Mouse (Mus musculus) liver, embryonic 14.5 days (tissue): ENCODE measurements around the gene Tars2. TPM values are rescaled to one million over a fixed set of nuclear protein-coding genes. Genes with fewer than 3 reads are reported as not detected.

Experiments
- ATAC-seq: fragments of 200-750 bp; cut with Nextera tagmentation; 2 replicates; pipeline ENCODE4 v1.8.0; 2017; ENCODE audit warnings: moderate number of reproducible peaks, mild to moderate bottlenecking, moderate library complexity; ENCODE audit not compliant: insufficient read depth
- DNase-seq, 3 experiments: peaks; one replicate each; pipeline ENCODE4 v3.0.0-alpha.2; 2012 to 2013; ENCODE audit warnings: low read depth in 3 of 3, low spot score in 3 of 3
- H3K27ac ChIP-seq: fragments of 300-500 bp; sonication (generic); 2 replicates; pipeline ENCODE4 v1.5.1; 2014; ENCODE audit warnings: moderate library complexity, mild to moderate bottlenecking, control low read depth, inconsistent platforms
- H3K27me3 ChIP-seq: fragments of 300-500 bp; sonication (generic); 2 replicates; pipeline ENCODE4 v1.6.1; 2014; ENCODE audit warnings: mild to moderate bottlenecking, low read length, moderate library complexity; ENCODE audit not compliant: control insufficient read depth, insufficient read depth
- H3K36me3 ChIP-seq: fragments of 300-500 bp; sonication (generic); replicated peaks from 2 replicates; pipeline ENCODE4 v1.6.1; 2014; ENCODE audit warnings: low read depth; ENCODE audit not compliant: control insufficient read depth, insufficient read depth
- H3K4me1 ChIP-seq, 2 experiments: fragments of 200-500 bp in 1 of 2; fragments of 300-500 bp in 1 of 2; sonication (generic) in 1 of 2; replicated peaks; 2 replicates each; pipeline ENCODE4 v1.6.1; 2012 to 2014; ENCODE audit warnings: antibody characterized with exemption in 1 of 2, inconsistent platforms in 1 of 2, low read length in 1 of 2; ENCODE audit not compliant: control insufficient read depth in 2 of 2, insufficient read depth in 2 of 2
- H3K4me2 ChIP-seq: fragments of 300-500 bp; sonication (generic); 2 replicates; pipeline ENCODE4 v1.6.1; 2014; ENCODE audit warnings: low read depth, mild to moderate bottlenecking, control low read depth, moderate library complexity
- H3K4me3 ChIP-seq, 2 experiments: fragments of 200-500 bp in 1 of 2; fragments of 300-500 bp in 1 of 2; sonication (generic) in 1 of 2; 2 replicates each; pipeline ENCODE4 v1.5.1; 2012 to 2014; ENCODE audit warnings: low read depth in 2 of 2, low read length in 2 of 2, mild to moderate bottlenecking in 2 of 2, control low read depth in 1 of 2, inconsistent platforms in 1 of 2, moderate library complexity in 1 of 2; ENCODE audit not compliant: insufficient read depth in 1 of 2
- H3K9ac ChIP-seq: fragments of 300-500 bp; sonication (generic); replicated peaks from 2 replicates; pipeline ENCODE4 v1.6.1; 2014; ENCODE audit warnings: mild to moderate bottlenecking, control low read depth, moderate library complexity
- H3K9me3 ChIP-seq: fragments of 300-500 bp; sonication (generic); 2 replicates; pipeline ENCODE4 v1.6.1; 2016; ENCODE audit warnings: low read length, mixed read lengths; ENCODE audit not compliant: control insufficient read depth
- CTCF ChIP-seq: IDR thresholded peaks from 2 replicates; pipeline ENCODE4 v1.5.1; 2016; ENCODE audit warnings: antibody characterized with exemption, low read depth, control low read depth
- EP300 ChIP-seq: IDR thresholded peaks from 2 replicates; pipeline ENCODE4 v1.6.1; 2016; ENCODE audit warnings: antibody characterized with exemption, low read depth
- WGBS: fragments of 180-500 bp; shearing (Covaris S2); extraction: QIAGEN DNeasy Blood & Tissue Kit; methylation state at CpG from one replicate; pipeline ENCODE4 v1.1.7; 2014; ENCODE audit not compliant: insufficient replicate concordance; 5-methylcytosine and 5-hydroxymethylcytosine counted together
- polyA plus RNA-seq, 2 experiments: library from polyadenylated mRNA; depleted of rRNA in 1 of 2; stranded (reverse) in 1 of 2; unstranded in 1 of 2; fragments of >200 nt; fragmentation: Nextera tagmentation in 1 of 2; extraction: Ambion mirVana in 1 of 2; gene quantifications; 2 replicates each; pipeline versions ENCODE4 v1.2.1 to v1.2.3; 2012 to 2014

Gene Tars2
- polyA plus RNA-seq, 2 experiments: 19.9 to 37.1 TPM

DNA sequence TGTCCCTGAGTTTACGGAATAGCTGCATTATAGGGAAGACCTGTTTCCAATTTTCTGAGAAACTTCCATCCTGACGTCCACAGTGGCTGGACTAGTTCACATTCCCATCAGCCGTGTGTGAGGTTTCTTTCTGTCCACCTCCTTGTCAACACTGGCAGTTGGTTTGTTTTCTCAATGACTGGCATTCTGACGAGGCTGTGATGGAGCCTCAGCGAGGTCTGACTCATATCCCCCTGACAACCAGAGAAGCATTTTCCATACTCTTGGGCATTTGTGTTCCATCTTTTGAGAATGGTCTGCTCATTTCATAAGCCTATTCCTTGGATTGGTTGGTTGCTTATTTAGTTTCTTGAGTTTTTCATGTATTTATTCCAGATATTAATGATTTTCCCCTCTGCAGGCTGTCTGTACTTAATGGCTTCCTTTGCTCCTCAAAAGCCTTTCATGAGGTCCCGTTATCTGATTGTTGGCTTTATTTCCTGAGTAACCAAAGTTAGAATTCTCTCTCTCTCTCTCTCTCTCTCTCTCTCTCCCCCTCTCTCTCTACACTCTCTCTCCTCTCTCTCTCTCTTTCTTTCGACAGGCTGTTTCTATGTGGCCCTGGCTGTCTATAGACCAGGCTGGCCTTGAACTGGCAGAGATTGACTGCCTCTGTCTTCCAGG, 33.2 kb downstream of the Tars2 start:
- no peak overlapping the region for H3K9ac ChIP-seq
- ATAC-seq (no peak), DNase-seq (no peak)
- no peaks in the 10 kb centered on the region for H3K9me3 ChIP-seq
- no peaks in the 10 kb centered on the region for H3K27me3 ChIP-seq
- TF ChIP-seq CTCF (no peak), EP300 (no peak)
- no peaks in the 10 kb centered on the region for H3K4me1 ChIP-seq
- no peaks in the 10 kb centered on the region for H3K36me3 ChIP-seq
- 49% methylated on average over 7 of the region's 7 CpGs for WGBS
- H3K4me2 ChIP-seq: no peak overlapping the region
- H3K4me3 ChIP-seq: no peak overlapping the region
- H3K27ac ChIP-seq: no peak overlapping the region

DNA sequence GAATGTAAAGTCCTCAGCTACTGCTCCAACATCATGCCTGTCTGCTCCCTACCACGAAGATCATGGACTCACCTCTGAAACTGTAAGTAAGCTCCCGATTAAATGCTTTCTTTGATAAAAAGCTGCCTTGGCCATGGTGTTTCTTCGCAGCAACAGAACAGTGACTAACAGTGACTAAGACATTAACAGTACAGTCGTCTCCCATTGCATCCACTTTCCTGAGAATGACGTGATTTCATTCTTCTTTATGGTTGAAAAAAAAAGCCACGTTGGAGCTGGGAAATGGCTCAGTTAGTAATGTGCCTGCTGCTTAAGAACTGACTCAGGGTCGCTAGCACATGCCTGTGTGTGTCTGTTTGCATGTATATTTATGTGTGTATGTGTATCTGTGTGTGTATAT, 34.1 kb downstream of the Tars2 start:
- Histone ChIP-seq H3K9ac (no peak overlapping the region), H3K36me3 (no peaks in the 10 kb centered on the region), H3K9me3 (no peaks in the 10 kb centered on the region), H3K4me2 (no peak overlapping the region), H3K27ac (no peak overlapping the region), H3K4me1 (no peaks in the 10 kb centered on the region), H3K4me3 (no peak overlapping the region), H3K27me3 (no peaks in the 10 kb centered on the region)
- TF ChIP-seq EP300 (no peak), CTCF (no peak)
- DNase-seq (no peak), ATAC-seq (no peak)
- 70% methylated on average over 7 of the region's 7 CpGs for WGBS

DNA sequence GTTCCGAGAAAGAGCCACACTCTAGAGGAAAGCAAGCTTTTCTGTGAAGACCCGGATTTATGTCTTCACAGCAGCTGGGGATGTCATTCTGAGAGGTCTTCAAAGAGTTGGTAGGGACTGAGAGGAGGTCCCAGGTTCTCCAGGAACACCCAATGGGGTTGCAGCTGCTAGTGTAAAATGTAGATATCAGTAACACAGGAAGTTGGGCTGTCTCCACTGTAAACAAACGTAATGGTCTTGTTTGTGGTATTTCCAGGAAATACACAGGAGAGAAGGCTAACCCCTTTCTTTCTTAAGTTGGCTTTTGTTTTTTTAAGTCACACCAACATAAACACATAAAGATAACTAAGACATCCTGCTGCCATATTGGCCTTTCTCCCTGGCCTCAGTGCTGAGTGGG, 37.6 kb downstream of the Tars2 start:
- TF ChIP-seq EP300 (no peak), CTCF (no peak)
- H3K27me3 ChIP-seq: no peaks in the 10 kb centered on the region
- no peak overlapping the region for H3K9ac ChIP-seq
- no peak overlapping the region for H3K4me2 ChIP-seq
- no peak overlapping the region for H3K27ac ChIP-seq
- H3K36me3 ChIP-seq: no peaks in the 10 kb centered on the region
- H3K4me1 ChIP-seq: no peaks in the 10 kb centered on the region
- no peak for DNase-seq
- ATAC-seq: no peak
- no peaks in the 10 kb centered on the region for H3K9me3 ChIP-seq
- no peak overlapping the region for H3K4me3 ChIP-seq
- 40% methylated on average over 3 of the region's 3 CpGs for WGBS

DNA sequence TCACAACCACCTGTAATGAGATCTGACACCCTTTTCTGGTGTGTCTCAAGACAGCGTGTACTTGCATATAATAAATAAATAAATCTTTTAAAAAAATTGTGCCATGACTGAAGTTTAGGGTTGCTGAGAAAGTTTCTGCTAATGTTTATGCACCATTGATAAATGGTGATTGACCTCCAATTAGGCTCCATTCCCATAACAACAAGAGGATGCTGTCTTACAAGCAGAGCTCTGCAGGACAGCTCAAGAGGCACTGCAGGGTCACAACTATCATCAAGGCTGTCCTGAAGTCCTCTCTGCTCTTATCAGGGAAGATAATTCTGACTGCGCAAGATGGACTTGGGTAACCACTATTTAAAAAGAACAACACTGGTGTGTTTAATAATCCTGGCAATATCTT, 41.9 kb downstream of the Tars2 start:
- Histone ChIP-seq H3K4me3 (no peak overlapping the region), H3K36me3 (no peaks in the 10 kb centered on the region), H3K27me3 (no peaks in the 10 kb centered on the region), H3K4me1 (no peaks in the 10 kb centered on the region), H3K27ac (no peak overlapping the region), H3K9ac (no peak overlapping the region), H3K9me3 (no peaks in the 10 kb centered on the region), H3K4me2 (no peak overlapping the region)
- ATAC-seq (no peak), DNase-seq (no peak)
- no peak for TF ChIP-seq CTCF
- no peak for TF ChIP-seq EP300
- 77% methylated on average over 2 of the region's 2 CpGs for WGBS

DNA sequence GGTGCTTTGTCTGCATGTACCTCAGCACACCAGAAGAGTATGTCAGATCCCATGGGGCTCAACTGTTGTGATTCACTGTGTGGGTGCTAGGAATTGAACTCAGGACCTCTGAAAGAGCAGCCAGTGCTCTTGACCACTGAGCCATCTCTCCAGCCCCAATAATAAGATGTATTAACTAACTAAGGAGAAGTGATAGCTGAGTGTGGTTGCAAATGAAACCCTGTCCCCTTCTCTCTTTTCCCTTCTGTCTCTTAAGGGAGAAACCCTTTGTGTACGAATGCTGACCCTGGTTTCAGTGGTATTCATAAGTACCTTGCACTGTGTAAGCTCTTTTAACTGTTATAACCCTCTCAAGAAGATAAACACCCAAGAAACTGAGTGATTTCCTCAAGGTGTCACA, 43.9 kb downstream of the Tars2 start:
- WGBS: 57% methylated on average over 1 of the region's 1 CpGs
- Histone ChIP-seq H3K9me3 (no peaks in the 10 kb centered on the region), H3K36me3 (no peaks in the 10 kb centered on the region), H3K9ac (no peak overlapping the region), H3K4me1 (no peaks in the 10 kb centered on the region), H3K4me3 (no peak overlapping the region), H3K27ac (no peak overlapping the region), H3K27me3 (no peaks in the 10 kb centered on the region), H3K4me2 (no peak overlapping the region)
- TF ChIP-seq CTCF (no peak), EP300 (no peak)
- DNase-seq: no peak
- ATAC-seq: no peak
